Mouse (Mus musculus) erythroblast, embryonic 14.5 days (primary cell): ENCODE results near the gene Catip.

Experiments
- GATA1 ChIP-seq: IDR thresholded peaks from 2 replicates; pipeline ENCODE4 v1.6.1; 2012; ENCODE audit warnings: low read length, inconsistent platforms, mixed read lengths
- TAL1 ChIP-seq: IDR thresholded peaks from 3 replicates; pipeline ENCODE4 v1.6.1; 2012; ENCODE audit warnings: low read length, inconsistent platforms, mixed read lengths

DNA sequence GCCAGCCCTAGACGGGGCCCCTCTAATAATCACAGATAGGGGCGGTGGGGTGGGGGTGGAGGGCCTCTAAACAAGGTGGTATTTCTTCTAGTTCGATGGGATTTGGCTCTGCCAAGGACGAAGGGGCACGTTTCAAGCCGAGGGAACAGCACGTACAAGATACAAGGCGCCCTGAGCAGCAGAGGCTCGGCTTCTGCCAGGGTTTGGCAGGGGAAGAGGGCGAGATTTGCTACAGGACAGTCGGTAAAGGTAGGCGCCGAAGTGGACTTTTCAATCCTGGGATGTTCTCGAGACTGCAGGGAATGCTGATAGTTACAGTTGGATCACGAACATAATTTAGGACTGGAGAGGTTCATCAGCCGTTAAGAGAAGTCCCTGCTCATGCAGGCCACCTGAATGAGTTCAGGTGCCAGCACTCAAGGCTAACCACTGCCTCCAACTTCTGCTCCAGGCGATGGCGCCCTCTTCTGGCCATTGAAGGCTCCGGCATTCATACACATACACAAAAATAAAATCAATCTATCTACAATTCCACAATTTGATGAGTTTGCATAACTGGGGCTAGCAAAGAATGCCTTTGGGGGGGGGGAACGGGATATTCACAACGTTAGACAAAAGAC lies 28.5 kb downstream of the Catip start:
- no peak for TF ChIP-seq GATA1
- TF ChIP-seq TAL1 = no peak
